Mouse (Mus musculus) MEL (cell line): ENCODE results near the gene App. TPM values are rescaled to one million over a fixed set of nuclear protein-coding genes. Genes with fewer than 3 reads are reported as not detected.

ENCODE experiments used
- DNase-seq: peaks from one replicate; pipeline ENCODE4 v3.0.0; 2011; ENCODE audit warnings: low read depth, low spot score
- H3K27ac ChIP-seq: 2 replicates; pipeline ENCODE4 v1.5.1; 2012; ENCODE audit warnings: low read depth, mild to moderate bottlenecking, control low read depth, low read length, moderate library complexity; ENCODE audit not compliant: control insufficient read depth
- H3K27me3 ChIP-seq, 2 experiments: fragments of 150-350 bp in 1 of 2; sonication (generic) in 1 of 2; 2 replicates each; pipeline ENCODE4 v1.6.1; 2012; ENCODE audit warnings: low read length in 2 of 2, mild to moderate bottlenecking in 2 of 2, improper control_type of control experiment in 1 of 2, moderate library complexity in 1 of 2; ENCODE audit not compliant: insufficient read depth in 2 of 2, control insufficient read depth in 1 of 2
- H3K36me3 ChIP-seq, 2 experiments: 2 replicates each; pipeline ENCODE4 v1.6.1; 2012 to 2014; ENCODE audit warnings: low read length in 2 of 2, improper control_type of control experiment in 1 of 2, inconsistent platforms in 1 of 2, mild to moderate bottlenecking in 1 of 2; ENCODE audit not compliant: insufficient read depth in 2 of 2, control insufficient read depth in 1 of 2
- H3K4me1 ChIP-seq, 2 experiments: fragments of 150-350 bp in 1 of 2; sonication (generic) in 1 of 2; 2 replicates each; pipeline ENCODE4 v1.6.1; 2012; ENCODE audit warnings: low read length in 2 of 2, improper control_type of control experiment in 1 of 2, mild to moderate bottlenecking in 1 of 2; ENCODE audit not compliant: insufficient read depth in 2 of 2, control insufficient read depth in 1 of 2
- H3K4me3 ChIP-seq, 2 experiments: fragments of 150-350 bp in 1 of 2; sonication (generic) in 1 of 2; 2 replicates each; pipeline ENCODE4 v1.5.1; 2012; ENCODE audit warnings: low read depth in 2 of 2, low read length in 2 of 2, mild to moderate bottlenecking in 2 of 2, moderate library complexity in 2 of 2, control low read depth in 1 of 2, improper control_type of control experiment in 1 of 2; ENCODE audit not compliant: control insufficient read depth in 1 of 2, insufficient read depth in 1 of 2
- H3K79me2 ChIP-seq: 2 replicates; pipeline ENCODE4 v1.6.1; 2012; ENCODE audit warnings: mild to moderate bottlenecking, low read length, moderate library complexity; ENCODE audit not compliant: control insufficient read depth, poor library complexity, insufficient read depth
- H3K9ac ChIP-seq: 2 replicates; pipeline ENCODE4 v1.6.1; 2012; ENCODE audit warnings: low read depth, mild to moderate bottlenecking, control low read depth, low read length, moderate library complexity; ENCODE audit not compliant: control insufficient read depth, poor library complexity, severe bottlenecking
- H3K9me3 ChIP-seq: fragments of 150-350 bp; sonication (generic); replicated peaks from 2 replicates; pipeline ENCODE4 v1.6.1; 2012; ENCODE audit warnings: mild to moderate bottlenecking, low read length, improper control_type of control experiment, moderate library complexity; ENCODE audit not compliant: insufficient read depth
- CHD1 ChIP-seq: IDR thresholded peaks from 2 replicates; pipeline ENCODE4 v1.6.1; 2012; ENCODE audit warnings: low read depth, mild to moderate bottlenecking, inconsistent platforms, low read length, improper control_type of control experiment
- E2F4 ChIP-seq: IDR thresholded peaks from 2 replicates; pipeline ENCODE4 v1.6.1; 2011; ENCODE audit warnings: low read depth, low read length, improper control_type of control experiment, borderline replicate concordance
- EP300 ChIP-seq, 2 experiments: IDR thresholded peaks; 2 replicates each; pipeline ENCODE4 v1.6.1; 2011; ENCODE audit warnings: improper control_type of control experiment in 2 of 2, low read length in 2 of 2, low read depth in 1 of 2, mild to moderate bottlenecking in 1 of 2
- HCFC1 ChIP-seq: IDR thresholded peaks from 2 replicates; pipeline ENCODE4 v1.6.1; 2012; ENCODE audit warnings: low read depth, mild to moderate bottlenecking, inconsistent platforms, low read length, improper control_type of control experiment, moderate library complexity
- JUND ChIP-seq: IDR thresholded peaks from 2 replicates; pipeline ENCODE4 v1.6.1; 2011; ENCODE audit warnings: low read depth, mild to moderate bottlenecking, improper control_type of control experiment, low read length
- MAFK ChIP-seq: IDR thresholded peaks from 2 replicates; pipeline ENCODE4 v1.6.1; 2011; ENCODE audit warnings: low read depth, mild to moderate bottlenecking, low read length, improper control_type of control experiment, borderline replicate concordance
- MAX ChIP-seq: IDR thresholded peaks from 2 replicates; pipeline ENCODE4 v1.6.1; 2011; ENCODE audit warnings: low read length, improper control_type of control experiment
- MAZ ChIP-seq: IDR thresholded peaks from 2 replicates; pipeline ENCODE4 v1.6.1; 2012; ENCODE audit warnings: low read depth, mild to moderate bottlenecking, inconsistent platforms, low read length, improper control_type of control experiment
- MYB ChIP-seq: IDR thresholded peaks from 2 replicates; pipeline ENCODE4 v1.6.1; 2011; ENCODE audit warnings: mild to moderate bottlenecking, low read depth, low read length, improper control_type of control experiment
- MYC ChIP-seq: IDR thresholded peaks from 2 replicates; pipeline ENCODE4 v1.6.1; 2011; ENCODE audit warnings: low read depth, mild to moderate bottlenecking, low read length, improper control_type of control experiment, moderate library complexity
- NELFE ChIP-seq: IDR thresholded peaks from 2 replicates; pipeline ENCODE4 v1.6.1; 2011; ENCODE audit warnings: low read depth, low read length, improper control_type of control experiment
- NRF1 ChIP-seq: IDR thresholded peaks from 2 replicates; pipeline ENCODE4 v1.6.1; 2014; ENCODE audit warnings: low read depth, mild to moderate bottlenecking, inconsistent platforms, low read length, improper control_type of control experiment, moderate library complexity; ENCODE audit not compliant: poor library complexity, insufficient read depth, severe bottlenecking
- POLR2A ChIP-seq, 2 experiments: IDR thresholded peaks; 2 replicates each; pipeline ENCODE4 v1.6.1; 2011 to 2012; ENCODE audit warnings: low read length in 2 of 2, mild to moderate bottlenecking in 2 of 2, control low read depth in 1 of 2, improper control_type of control experiment in 1 of 2, low read depth in 1 of 2, moderate library complexity in 1 of 2; ENCODE audit not compliant: control insufficient read depth in 1 of 2, insufficient read depth in 1 of 2, poor library complexity in 1 of 2
- POLR2AphosphoS2 ChIP-seq: IDR thresholded peaks from 2 replicates; pipeline ENCODE4 v1.6.1; 2011; ENCODE audit warnings: low read length, improper control_type of control experiment
- RAD21 ChIP-seq: IDR thresholded peaks from 2 replicates; pipeline ENCODE4 v1.6.1; 2011; ENCODE audit warnings: mild to moderate bottlenecking, low read depth, low read length, improper control_type of control experiment
- RCOR1 ChIP-seq: IDR thresholded peaks from 2 replicates; pipeline ENCODE4 v1.6.1; 2012; ENCODE audit warnings: low read depth, mild to moderate bottlenecking, inconsistent platforms, low read length, improper control_type of control experiment
- TBP ChIP-seq: IDR thresholded peaks from 2 replicates; pipeline ENCODE4 v1.8.0; 2011; ENCODE audit warnings: low read depth, low read length, improper control_type of control experiment
- USF1 ChIP-seq: IDR thresholded peaks from 2 replicates; pipeline ENCODE4 v1.6.1; 2014; ENCODE audit warnings: low read depth, mild to moderate bottlenecking, inconsistent platforms, low read length, improper control_type of control experiment, moderate library complexity
- ZKSCAN1 ChIP-seq: IDR thresholded peaks from 2 replicates; pipeline ENCODE4 v1.6.1; 2012; ENCODE audit warnings: low read depth, mild to moderate bottlenecking, inconsistent platforms, low read length, improper control_type of control experiment, moderate library complexity
- ZMIZ1 ChIP-seq: IDR thresholded peaks from 2 replicates; pipeline ENCODE4 v1.6.1; 2012; ENCODE audit warnings: low read depth, mild to moderate bottlenecking, inconsistent platforms, low read length, improper control_type of control experiment, moderate library complexity
- ZNF384 ChIP-seq: IDR thresholded peaks from 2 replicates; pipeline ENCODE4 v1.6.1; 2012; ENCODE audit warnings: low read depth, mild to moderate bottlenecking, inconsistent platforms, low read length, improper control_type of control experiment
- polyA plus RNA-seq, 2 experiments: library from polyadenylated mRNA; stranded (reverse) in 1 of 2; unstranded in 1 of 2; fragments of >175 nt in 1 of 2; fragments of >200 nt in 1 of 2; gene quantifications; 2 replicates each; pipeline versions ENCODE4 v1.2.1 to v1.2.4; 2012; ENCODE audit warnings: low replicate concordance in 2 of 2, low read depth in 1 of 2; ENCODE audit not compliant: insufficient read length in 2 of 2, insufficient read depth in 1 of 2, missing spikeins in 1 of 2
- total RNA-seq: library from RNA; depleted of rRNA; stranded (reverse); fragments of 300-350 nt; gene quantifications from 2 replicates; pipeline ENCODE4 v1.2.3, GENCODE M21; 2012

Gene App
- total and polyA plus RNA-seq, 3 experiments: not detected

GRCm38 (mm10) chr16:85147440-85147839 lies 26.1 kb downstream of the App start:
- H3K79me2 ChIP-seq: no peaks in the 10 kb centered on the region
- no peak overlapping the region for H3K27ac ChIP-seq
- H3K27me3 ChIP-seq: no peaks in the 10 kb centered on the region
- TF ChIP-seq JUND (no peak), POLR2A (IDR thresholded peaks at IDR 0.05; ENCODE audit: control insufficient read depth in 1 of 2, insufficient read depth in 1 of 2, low read depth in 1 of 2, low read length in 2 of 2, poor library complexity in 1 of 2) (no peak), ZKSCAN1 (no peak), MAZ (no peak), NELFE (no peak), CHD1 (no peak), E2F4 (no peak), RCOR1 (no peak)
- DNase-seq: no peak
- H3K36me3 ChIP-seq: no peaks in the 10 kb centered on the region
- H3K4me1 ChIP-seq: no peaks in the 10 kb centered on the region
- no peaks in the 10 kb centered on the region for H3K9me3 ChIP-seq
- no peak overlapping the region for H3K9ac ChIP-seq
- no peak overlapping the region for H3K4me3 ChIP-seq

GRCm38 (mm10) chr16:85145771-85146178 lies 27.8 kb downstream of the App start:
- Histone ChIP-seq H3K4me1 (no peaks in the 10 kb centered on the region), H3K36me3 (no peaks in the 10 kb centered on the region), H3K27ac (no peak overlapping the region), H3K9ac (no peak overlapping the region), H3K4me3 (no peak overlapping the region), H3K27me3 (no peaks in the 10 kb centered on the region), H3K9me3 (no peaks in the 10 kb centered on the region), H3K79me2 (no peaks in the 10 kb centered on the region)
- no peak for TF ChIP-seq CHD1
- TF ChIP-seq ZNF384: no peak
- TF ChIP-seq MAZ: no peak
- TF ChIP-seq RAD21: no peak
- TF ChIP-seq E2F4: no peak
- no peak for TF ChIP-seq JUND
- no peak for TF ChIP-seq MAFK
- no peak for TF ChIP-seq HCFC1
- no peak for TF ChIP-seq NRF1
- no peak for TF ChIP-seq ZKSCAN1
- no peak for TF ChIP-seq EP300 (IDR thresholded peaks at IDR 0.05; ENCODE audit: low read depth in 1 of 2, low read length in 2 of 2)
- TF ChIP-seq MYC: no peak
- no peak for TF ChIP-seq POLR2AphosphoS2
- no peak for TF ChIP-seq ZMIZ1
- TF ChIP-seq USF1: no peak
- no peak for TF ChIP-seq TBP
- no peak for TF ChIP-seq MAX
- no peak for TF ChIP-seq MYB
- DNase-seq: no peak
